Mouse (Mus musculus) kidney, adult 2 months (tissue): Measurements from ENCODE around the gene Spata25. TPM values are rescaled to one million over a fixed set of nuclear protein-coding genes. Genes with fewer than 3 reads are reported as not detected.

Experiments
- DNase-seq: peaks from one replicate; pipeline ENCODE4 v3.0.0; 2021
- H3K27ac ChIP-seq: fragments of 200-500 bp; 2 replicates; pipeline ENCODE4 v1.5.1; 2012; ENCODE audit warnings: low read depth, low read length, control low read depth, inconsistent platforms; ENCODE audit not compliant: insufficient read depth
- H3K27me3 ChIP-seq: fragments of 200-500 bp; replicated peaks from 2 replicates; pipeline ENCODE4 v1.6.1; 2012; ENCODE audit warnings: mild to moderate bottlenecking, moderate library complexity, low read length, inconsistent platforms; ENCODE audit not compliant: control insufficient read depth, insufficient read depth
- H3K36me3 ChIP-seq: fragments of 200-500 bp; 2 replicates; pipeline ENCODE4 v1.6.1; 2012; ENCODE audit warnings: mild to moderate bottlenecking, moderate library complexity, low read length, inconsistent platforms; ENCODE audit not compliant: control insufficient read depth, insufficient read depth
- H3K4me1 ChIP-seq: fragments of 200-500 bp; 2 replicates; pipeline ENCODE4 v1.6.1; 2011; ENCODE audit warnings: low read length; ENCODE audit not compliant: control insufficient read depth, insufficient read depth
- H3K4me3 ChIP-seq: fragments of 200-500 bp; 2 replicates; pipeline ENCODE4 v1.5.1; 2011; ENCODE audit warnings: mild to moderate bottlenecking, low read depth, low read length, control low read depth; ENCODE audit not compliant: insufficient read depth
- CTCF ChIP-seq: fragments of 200-500 bp; conservative IDR thresholded peaks from 2 replicates; pipeline ENCODE4 v1.5.1; 2011; ENCODE audit warnings: low read depth, mild to moderate bottlenecking, control low read depth, low read length, moderate library complexity, mixed read lengths; ENCODE audit not compliant: insufficient read depth, insufficient read length
- POLR2A ChIP-seq: fragments of 200-500 bp; IDR thresholded peaks from one replicate; pipeline ENCODE4 v1.6.1; 2011; ENCODE audit warnings: low read depth, low read length, control low read depth
- WGBS: fragments of 180-500 bp; shearing (Covaris S2); methylation state at CpG from one replicate; pipeline ENCODE4 v1.1.7; 2018; 5-methylcytosine and 5-hydroxymethylcytosine counted together
- polyA plus RNA-seq: library from polyadenylated mRNA; depleted of rRNA; stranded (reverse); fragments of >200 nt; gene quantifications from 2 replicates; pipeline ENCODE4 v1.2.3, GENCODE M21; 2012

Gene Spata25
- polyA plus RNA-seq, 1 experiment: not detected

GRCm38 (mm10) chr2:164794293-164794692 lies 34.0 kb downstream of the Spata25 start:
- DNase-seq: peak; percentile 93
- H3K4me3 ChIP-seq: no peak overlapping the region
- H3K27me3 ChIP-seq: no peaks in the 10 kb centered on the region
- H3K4me1 ChIP-seq: no peaks in the 10 kb centered on the region
- peak; percentile 86 for TF ChIP-seq CTCF
- TF ChIP-seq POLR2A: no peak
- WGBS: 17% methylated on average over 5 of the region's 5 CpGs
- peaks cover 2% of the 10 kb centered on the region; the same call in 1 of the 2 replicates for H3K36me3 ChIP-seq
- no peak overlapping the region for H3K27ac ChIP-seq

GRCm38 (mm10) chr2:164793772-164794171 lies 34.6 kb downstream of the Spata25 start:
- Histone ChIP-seq H3K27ac (no peak overlapping the region), H3K4me1 (no peaks in the 10 kb centered on the region), H3K36me3 (peaks cover 2% of the 10 kb centered on the region; the same call in 1 of the 2 replicates), H3K4me3 (no peak overlapping the region), H3K27me3 (no peaks in the 10 kb centered on the region)
- TF ChIP-seq POLR2A (no peak), CTCF (no peak)
- no peak for DNase-seq
- 93% methylated on average over 2 of the region's 2 CpGs for WGBS

- no peak overlapping the region for H3K27ac ChIP-seq
- H3K4me1 ChIP-seq: no peaks in the 10 kb centered on the region
- no peaks in the 10 kb centered on the region for H3K27me3 ChIP-seq
- peak; percentile 73 for TF ChIP-seq CTCF
- TF ChIP-seq POLR2A: no peak
- 44% methylated on average over 3 of the region's 3 CpGs for WGBS
- H3K4me3 ChIP-seq: no peak overlapping the region
- peaks cover 2% of the 10 kb centered on the region; the same call in 1 of the 2 replicates for H3K36me3 ChIP-seq
- peak; percentile 73 for DNase-seq
Measured at GRCm38 (mm10) chr2:164793236-164793635, 35.1 kb downstream of the Spata25 start.

GRCm38 (mm10) chr2:164792400-164793190 lies 35.7 kb downstream of the Spata25 start:
- DNase-seq: no peak
- TF ChIP-seq POLR2A (no peak), CTCF (no peak)
- H3K27ac ChIP-seq: no peak overlapping the region
- H3K36me3 ChIP-seq: peaks cover 2% of the 10 kb centered on the region; the same call in 1 of the 2 replicates
- no peak overlapping the region for H3K4me3 ChIP-seq
- H3K27me3 ChIP-seq: no peaks in the 10 kb centered on the region
- no peaks in the 10 kb centered on the region for H3K4me1 ChIP-seq
- 80% methylated on average over 12 of the region's 12 CpGs for WGBS

GRCm38 (mm10) chr2:164791841-164792261 lies 36.5 kb downstream of the Spata25 start:
- Histone ChIP-seq H3K36me3 (0 out of 2 replicates have a peak, but pooled peaks cover 2% of the 10 kb centered on the region), H3K4me3 (no peak overlapping the region), H3K27me3 (no peaks in the 10 kb centered on the region), H3K4me1 (no peaks in the 10 kb centered on the region), H3K27ac (no peak overlapping the region)
- WGBS: 88% methylated on average over 18 of the region's 18 CpGs
- no peak for DNase-seq
- TF ChIP-seq CTCF (no peak), POLR2A (no peak)

- DNase-seq: peak; percentile 61
- Histone ChIP-seq H3K27ac (no peak overlapping the region), H3K27me3 (no peaks in the 10 kb centered on the region), H3K36me3 (0 out of 2 replicates have a peak, but pooled peaks cover 2% of the 10 kb centered on the region), H3K4me3 (no peak overlapping the region), H3K4me1 (no peaks in the 10 kb centered on the region)
- 50% methylated on average over 4 of the region's 4 CpGs for WGBS
- TF ChIP-seq POLR2A (no peak), CTCF (no peak)
Measured at GRCm38 (mm10) chr2:164790451-164790850, 37.9 kb downstream of the Spata25 start.

GRCm38 (mm10) chr2:164788411-164788810 lies 39.9 kb downstream of the Spata25 start:
- 0 out of 2 replicates have a peak, but pooled peaks cover 2% of the 10 kb centered on the region for H3K36me3 ChIP-seq
- WGBS: 81% methylated on average over 4 of the region's 4 CpGs
- no peak for DNase-seq
- no peaks in the 10 kb centered on the region for H3K27me3 ChIP-seq
- TF ChIP-seq CTCF (no peak), POLR2A (no peak)
- no peak overlapping the region for H3K27ac ChIP-seq
- no peak overlapping the region for H3K4me3 ChIP-seq
- H3K4me1 ChIP-seq: peaks cover 7% of the 10 kb centered on the region; the same call in 1 of the 2 replicates
